Mouse (Mus musculus) heart, postnatal 36 days (tissue): ENCODE results near the gene Plbd2. TPM values are rescaled to one million over a fixed set of nuclear protein-coding genes. Genes with fewer than 3 reads are reported as not detected.
A peak's percentile ranks its signal among the peaks of the same experiment; 100 is the strongest.
"Not testable (repeated sequence)": the region's sequence is repeated elsewhere in the genome, so short reads cannot be mapped to it uniquely, and the experiment has no call there.

Source experiments
- DNase-seq, 2 experiments: peaks; one replicate each; pipeline ENCODE4 v3.0.0; 2021 to 2022
- intact Hi-C: fragments of 180-260 bp; cut with DNase I; formaldehyde crosslinking; loops from one replicate; pipeline ENCODE4 v1.15.1; 2025
- total RNA-seq, 2 experiments: library from RNA; stranded (reverse); gene quantifications; 2 replicates each; pipeline ENCODE4 v1.2.3; 2021

Plbd2 gene
- total RNA-seq, 2 experiments from 2014 or later, result 37.3 to 49.8 TPM

- intact Hi-C loops, result no loop called here
- DNase-seq, result no peak
Observed at GRCm38 (mm10) chr5:120512911-120513555, 9.6 kb upstream of the Plbd2 start.

GRCm38 (mm10) chr5:120511643-120512220 lies 8.3 kb upstream of the Plbd2 start:
- intact Hi-C loops, result loop anchor here (2.0 kb wide), 1 partner anchor 77 kb away; the partner anchor contains the start of genes Iqcd and Tpcn1

GRCm38 (mm10) chr5:120510982-120511642 lies 7.7 kb upstream of the Plbd2 start, which contains the start of gene Slc8b1:
Slc8b1 (plus strand) TSS chr5:120511168.
- intact Hi-C loops, result loop anchor here (2.0 kb wide), 1 partner anchor 78 kb away; the partner anchor contains the start of genes Iqcd and Tpcn1
- DNase-seq, result peak; percentile 98

More at GRCm38 (mm10) chr5:120511643-120512220, 8.3 kb upstream of the Plbd2 start:
- DNase-seq, result peak; percentile 49 to 65

DNA sequence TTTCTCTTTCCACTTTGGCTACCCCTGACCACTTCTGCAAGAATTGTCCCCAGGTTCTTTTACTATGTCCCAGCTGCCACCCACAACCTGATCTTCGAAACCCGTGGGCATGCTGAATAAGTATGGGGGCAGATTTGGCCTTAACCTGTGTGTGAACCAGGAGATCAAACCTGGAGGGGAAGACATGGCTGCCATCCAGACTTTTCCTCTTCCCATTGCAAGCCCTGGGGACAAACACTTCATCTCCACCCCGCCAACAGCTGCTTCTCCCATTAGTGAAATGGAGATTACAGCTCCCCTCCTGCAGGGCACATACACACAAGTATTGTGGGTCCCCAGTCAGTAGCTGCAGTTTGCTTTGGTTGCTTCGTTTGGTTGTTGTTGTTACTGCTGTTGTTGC lies 3.9 kb upstream of the Plbd2 start:
- DNase-seq, result no peak
- intact Hi-C loops, result loop anchor here (10.0 kb wide), 1 partner anchor 237 kb away; the partner anchor contains the start of gene Oas2

- intact Hi-C loops, result loop anchor here (10.0 kb wide), 1 partner anchor 238 kb away; the partner anchor contains the start of gene Oas2
Observed at GRCm38 (mm10) chr5:120506490-120506889, 3.1 kb upstream of the Plbd2 start.

DNA sequence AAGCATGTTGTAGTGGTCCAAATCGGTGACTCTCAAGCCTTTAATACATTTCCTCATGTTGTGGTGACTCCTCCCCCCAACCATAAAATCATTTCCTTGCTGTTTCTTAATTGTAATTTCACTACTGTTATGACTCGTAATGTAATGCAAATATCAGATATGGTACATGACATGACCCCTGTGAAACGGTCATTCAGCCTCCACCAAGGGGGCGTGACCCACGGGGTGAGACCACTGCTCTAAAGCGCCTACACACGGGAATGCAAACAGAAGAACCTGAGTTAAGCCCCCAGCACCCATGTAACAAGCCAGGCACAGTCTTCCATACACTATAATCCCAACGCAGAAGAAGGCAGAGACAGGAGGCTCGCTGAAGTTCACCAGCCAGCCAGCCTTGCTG lies 2.4 kb upstream of the Plbd2 start:
- intact Hi-C loops, result loop anchor here (1.0 to 10.0 kb wide), 2 partner anchors 100 to 239 kb away; partner anchors contain the start of gene Oas2
- DNase-seq, result no peak

More at GRCm38 (mm10) chr5:120506490-120506889, 3.1 kb upstream of the Plbd2 start:
- DNase-seq, result no peak

DNA sequence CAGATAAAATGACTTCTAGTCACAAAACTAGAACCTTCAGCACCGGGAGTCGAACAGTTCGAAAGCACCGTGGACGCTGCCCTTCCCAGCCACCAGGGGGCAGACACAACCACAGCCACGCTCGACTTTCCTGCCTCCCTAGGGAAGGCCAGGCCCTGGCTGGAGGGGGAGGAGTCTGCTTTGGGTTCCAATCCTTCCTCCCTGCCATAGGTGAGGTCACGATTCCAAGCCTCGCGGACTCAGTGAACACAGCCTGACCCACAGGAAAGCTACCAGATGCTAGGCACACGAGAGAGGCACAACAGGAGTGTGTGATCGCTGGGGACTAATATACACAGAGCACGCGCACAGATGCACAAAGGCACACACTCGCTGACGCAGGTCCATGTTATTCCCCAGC lies 1.9 kb upstream of the Plbd2 start:
- intact Hi-C loops, result loop anchor here (1.0 to 10.0 kb wide), 2 partner anchors 100 to 239 kb away; partner anchors contain the start of gene Oas2
- DNase-seq, result peak; percentile 87 to 89

- intact Hi-C loops, result loop anchor here (2.0 to 10.0 kb wide), 2 partner anchors 242 to 310 kb away; partner anchors contain the start of genes Oas1c and Oas2
- no peak for DNase-seq
Observed at GRCm38 (mm10) chr5:120502675-120503143, 716 bp downstream of the Plbd2 start.

DNA sequence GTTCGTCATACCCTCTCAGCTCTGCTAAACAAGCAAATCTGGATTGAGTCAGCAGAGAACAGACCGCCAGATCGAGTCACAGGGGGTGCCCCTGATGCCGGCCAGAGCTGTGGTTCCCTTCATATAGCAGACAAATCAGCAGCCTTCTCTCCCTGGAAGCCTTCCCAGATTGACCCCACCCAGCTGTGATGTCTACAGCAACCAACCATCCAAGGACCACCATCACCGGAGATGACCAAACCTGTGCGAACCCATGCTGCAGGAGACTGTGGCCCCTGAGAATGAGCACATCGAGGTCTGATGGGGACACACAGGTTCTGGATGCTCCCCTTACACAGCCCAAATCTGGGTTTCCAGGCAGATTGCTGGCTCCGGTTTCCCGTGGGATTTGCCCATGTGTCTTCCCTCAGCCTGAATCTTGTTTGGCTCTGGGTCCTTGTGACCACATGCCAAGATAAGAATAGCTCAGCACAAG lies 1.2 kb downstream of the Plbd2 start:
- intact Hi-C loops, result loop anchor here (2.0 to 10.0 kb wide), 2 partner anchors 243 to 311 kb away; partner anchors contain the start of genes Oas1c and Oas2
- no peak for DNase-seq

DNA sequence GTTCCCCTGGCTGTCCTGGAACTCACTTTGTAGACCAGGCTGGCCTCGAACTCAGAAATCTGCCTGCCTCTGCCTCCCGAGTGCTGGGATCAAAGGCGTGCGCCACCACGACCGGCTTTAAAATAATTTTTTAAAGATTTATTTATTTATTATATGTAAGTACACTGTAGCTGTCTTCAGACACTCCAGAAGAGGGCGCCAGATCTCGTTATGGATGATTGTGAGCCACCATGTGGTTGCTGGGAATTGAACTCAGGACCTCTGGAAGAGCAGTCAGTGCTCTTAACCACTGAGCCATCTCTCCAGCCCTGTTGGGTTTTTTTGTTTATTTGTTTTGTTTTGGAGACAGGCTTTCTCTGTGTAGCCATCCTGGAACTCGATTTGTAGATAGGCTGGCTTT lies 2.8 kb downstream of the Plbd2 start:
- DNase-seq, result not testable (repeated sequence)
- intact Hi-C loops, result loop anchor here (10.0 kb wide), 1 partner anchor 244 kb away; the partner anchor contains the start of gene Oas2

DNA sequence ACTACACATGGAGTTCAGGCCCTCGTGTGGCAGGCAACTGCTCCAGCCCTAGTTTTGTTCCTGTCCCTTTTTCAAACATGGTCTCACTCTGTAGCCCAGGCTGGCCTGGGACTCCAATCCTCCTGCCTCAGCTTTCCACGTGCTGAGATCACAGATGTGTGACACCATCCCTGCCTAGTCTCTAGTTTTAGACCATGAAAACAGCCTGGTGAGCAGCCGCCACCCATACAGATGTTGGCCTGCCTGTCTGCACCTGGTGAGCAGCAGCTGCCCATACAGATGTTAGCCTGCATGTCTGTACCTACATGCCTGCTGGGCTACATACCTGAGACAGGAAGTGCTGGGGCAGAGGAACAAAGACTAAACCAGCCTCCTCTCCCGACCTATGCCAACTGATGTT lies 4.2 kb downstream of the Plbd2 start:
- intact Hi-C loops, result no loop called here
- no peak for DNase-seq

DNA sequence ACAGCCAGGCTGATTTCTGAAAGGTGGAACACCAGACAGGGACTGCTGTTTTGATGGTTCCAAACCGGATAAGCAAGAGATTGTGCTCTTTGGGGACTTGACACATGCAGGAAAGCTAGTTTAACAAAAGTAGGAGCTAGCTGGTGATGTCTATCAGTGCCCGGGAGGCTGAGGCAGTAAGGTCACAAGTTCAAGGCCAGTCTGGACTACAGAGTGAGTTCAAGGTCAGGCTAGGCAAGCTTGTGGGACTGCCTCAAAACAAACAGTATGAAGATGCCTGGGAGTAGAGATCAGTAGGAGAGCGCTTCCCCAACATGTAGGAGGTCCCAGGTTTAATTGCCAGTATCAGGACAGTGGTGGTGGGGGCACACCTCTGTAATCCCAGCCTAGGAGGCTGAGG lies 6.4 kb downstream of the Plbd2 start:
- intact Hi-C loops, result no loop called here
- DNase-seq, result no peak

DNA sequence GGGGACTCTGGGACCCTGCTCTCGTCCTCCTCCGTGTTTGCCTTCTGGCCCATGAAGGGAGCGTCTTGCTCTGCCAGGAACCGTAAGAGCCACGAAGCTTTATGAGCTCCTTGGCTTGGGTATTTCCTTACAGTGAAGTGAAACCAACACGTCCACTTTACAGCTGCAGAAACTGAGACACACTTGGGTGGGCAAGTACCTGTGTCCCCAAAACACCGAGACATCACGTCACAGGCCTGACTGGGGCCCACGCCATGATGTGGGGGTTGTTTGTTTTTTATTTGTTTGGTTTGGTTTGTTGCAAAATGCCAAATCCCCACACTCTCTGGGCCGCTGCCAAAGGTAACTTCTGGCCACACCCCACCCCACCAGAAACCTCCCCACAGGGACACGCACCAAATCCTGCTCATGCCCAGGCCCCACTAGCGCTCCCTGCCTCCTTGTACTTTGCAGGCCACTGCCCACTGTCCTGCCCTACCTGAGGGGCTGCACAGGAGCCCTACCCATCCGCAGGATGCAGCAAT lies 7.7 kb downstream of the Plbd2 start:
- intact Hi-C loops, result no loop called here

DNA sequence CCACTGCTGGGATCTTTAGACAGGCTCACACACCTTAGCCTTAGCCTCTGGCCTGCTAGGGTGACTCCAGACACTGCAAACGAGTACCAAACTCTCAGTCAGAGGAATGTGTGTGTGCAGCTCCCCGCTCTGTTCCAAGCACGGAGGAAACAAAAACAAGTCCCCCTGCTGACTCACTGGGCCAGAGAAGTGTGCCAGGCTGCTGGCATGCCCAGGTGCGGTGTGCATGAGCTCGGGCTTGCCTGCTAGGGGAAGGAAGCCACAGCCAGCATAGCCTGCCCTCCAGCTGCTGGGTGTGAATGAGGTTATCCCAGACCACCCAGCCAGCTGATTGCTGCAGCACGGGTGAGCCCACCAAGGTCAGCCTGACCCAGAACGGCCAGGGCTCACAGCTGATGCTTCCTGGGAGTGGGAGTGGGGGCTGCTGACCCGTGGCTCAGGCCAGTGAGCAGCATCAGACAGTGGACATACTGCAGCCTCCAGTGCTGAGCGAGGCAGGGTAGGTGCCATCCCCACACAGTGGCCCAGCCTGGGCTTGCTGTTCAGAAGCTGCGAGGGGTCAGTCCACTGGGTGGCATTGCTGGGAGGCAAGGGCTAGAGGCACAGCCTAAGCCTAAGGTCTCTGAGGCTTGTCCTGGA lies 8.2 kb downstream of the Plbd2 start:
- no peak for DNase-seq
- intact Hi-C loops, result no loop called here

More for the DNA sequence above, 7.7 kb downstream of the Plbd2 start:
- no peak for DNase-seq

GRCm38 (mm10) chr5:120493873-120494395 lies 9.5 kb downstream of the Plbd2 start:
- intact Hi-C loops, result no loop called here

DNA sequence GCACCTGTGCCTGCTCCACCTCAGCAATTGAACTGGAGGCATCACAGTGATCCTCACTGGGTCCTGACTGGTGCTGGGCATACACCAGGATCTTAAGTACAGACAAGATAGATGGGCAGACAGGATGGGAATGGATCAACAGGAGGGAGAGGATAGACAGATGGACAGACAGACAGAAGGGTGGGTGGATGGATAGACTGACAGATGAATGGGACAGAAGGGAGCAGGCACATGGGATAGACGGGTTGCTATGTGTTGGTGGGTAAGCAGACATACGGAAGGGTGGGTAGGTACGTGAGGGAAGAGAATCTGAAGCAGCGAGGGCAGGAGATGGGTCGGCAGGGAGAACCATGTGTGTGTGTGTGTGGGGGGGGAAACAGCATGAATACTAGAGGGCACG lies 10.0 kb downstream of the Plbd2 start:
- intact Hi-C loops, result no loop called here
- DNase-seq, result no peak

More at GRCm38 (mm10) chr5:120493873-120494395, 9.5 kb downstream of the Plbd2 start:
- no peak for DNase-seq

DNA sequence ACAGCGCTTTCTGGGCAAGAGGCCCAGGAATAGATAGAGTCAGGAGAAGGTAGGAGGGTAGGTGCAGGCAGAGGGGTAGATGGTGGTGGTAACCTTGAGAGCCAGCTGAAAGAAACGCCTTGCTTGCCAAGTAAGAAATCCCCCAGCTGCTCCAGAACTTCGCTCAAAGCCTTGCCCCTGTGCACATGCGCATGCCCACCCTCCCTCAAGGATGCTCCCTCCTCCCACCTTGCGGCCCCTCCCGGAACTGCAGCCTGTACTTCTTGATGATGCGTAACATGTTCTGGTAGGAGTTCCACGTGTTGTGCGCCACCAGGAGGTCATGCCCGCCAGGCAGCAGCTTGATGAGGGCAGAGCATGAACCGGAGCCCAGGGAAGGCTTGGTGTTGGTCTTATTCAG lies 11.0 kb downstream of the Plbd2 start:
- no peak for DNase-seq
- intact Hi-C loops, result no loop called here

DNA sequence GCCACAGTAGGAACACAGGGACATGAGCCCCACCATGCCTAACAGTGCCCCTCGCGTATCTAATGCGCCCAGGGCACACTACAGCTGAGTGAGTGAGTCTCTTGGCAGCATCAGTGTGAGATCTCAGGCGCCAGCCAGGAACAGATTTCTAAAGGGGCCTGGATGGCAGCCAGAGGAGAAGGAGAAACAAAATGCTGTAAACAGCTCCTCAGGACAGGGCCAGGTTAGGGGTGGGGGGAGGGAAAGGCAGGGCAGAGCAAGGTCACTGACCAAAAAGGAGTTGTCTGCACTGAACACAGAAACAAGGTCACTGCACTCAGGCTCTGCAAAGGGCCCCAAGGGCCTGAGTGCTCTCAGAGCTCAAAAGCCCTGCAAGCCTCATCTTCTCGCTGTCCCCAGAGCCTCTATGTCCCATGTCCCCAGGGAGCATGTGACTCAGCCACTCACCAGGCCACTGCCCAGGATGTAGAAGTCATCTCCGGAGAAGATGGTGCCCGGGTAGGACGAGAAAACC lies 12.7 kb downstream of the Plbd2 start:
- DNase-seq, result peak; percentile 41 to 56
- intact Hi-C loops, result no loop called here

GRCm38 (mm10) chr5:120487844-120488243 lies 15.6 kb downstream of the Plbd2 start:
- intact Hi-C loops, result no loop called here
- DNase-seq, result no peak
